Mouse (Mus musculus): ENCODE results near the gene Hist1h3a.

GRCm38 (mm10) chr13:23799405-23799804 lies 37.2 kb upstream of the Hist1h3a start:
- TF ChIP-seq POLR2AphosphoS5 (IDR thresholded peaks at IDR 0.05; ENCODE audit: insufficient replicate concordance, low read depth, low read length) (no peak), CTCF (IDR thresholded peaks at IDR 0.05; ENCODE audit: low read depth, low read length) (no peak)

Data from G1E (cell line).